Mouse (Mus musculus) forebrain, embryonic 13.5 days (tissue): Measurements from ENCODE around the gene Nalcn. TPM values are rescaled to one million over a fixed set of nuclear protein-coding genes. Genes with fewer than 3 reads are reported as not detected.

ENCODE experiments used
- ATAC-seq: fragments of 200-750 bp; cut with Nextera tagmentation; 2 replicates; pipeline ENCODE4 v1.8.0; 2017
- H3K27ac ChIP-seq: fragments of 300-500 bp; sonication (generic); 2 replicates; pipeline ENCODE4 v1.5.1; 2015; ENCODE audit warnings: inconsistent platforms, mild to moderate bottlenecking, moderate library complexity
- H3K27me3 ChIP-seq: fragments of 300-500 bp; sonication (generic); 2 replicates; pipeline ENCODE4 v1.6.1; 2015; ENCODE audit warnings: mild to moderate bottlenecking, inconsistent platforms
- H3K36me3 ChIP-seq: fragments of 300-500 bp; sonication (generic); 2 replicates; pipeline ENCODE4 v1.6.1; 2015; ENCODE audit warnings: mild to moderate bottlenecking, inconsistent platforms; ENCODE audit not compliant: poor library complexity, severe bottlenecking
- H3K4me1 ChIP-seq: fragments of 300-500 bp; sonication (generic); 2 replicates; pipeline ENCODE4 v1.6.1; 2015; ENCODE audit warnings: inconsistent platforms
- H3K4me2 ChIP-seq: fragments of 300-500 bp; sonication (generic); 2 replicates; pipeline ENCODE4 v1.6.1; 2015; ENCODE audit warnings: inconsistent platforms, mild to moderate bottlenecking, moderate library complexity
- H3K4me3 ChIP-seq: fragments of 300-500 bp; sonication (generic); 2 replicates; pipeline ENCODE4 v1.5.1; 2015; ENCODE audit warnings: mild to moderate bottlenecking, inconsistent platforms
- H3K9ac ChIP-seq: fragments of 300-500 bp; sonication (generic); 2 replicates; pipeline ENCODE4 v1.6.1; 2015; ENCODE audit warnings: mild to moderate bottlenecking, inconsistent platforms
- H3K9me3 ChIP-seq: fragments of 300-500 bp; sonication (generic); replicated peaks from 2 replicates; pipeline ENCODE4 v1.6.1; 2016; ENCODE audit warnings: inconsistent platforms
- WGBS: fragments of 180-500 bp; shearing (Covaris S2); methylation state at CpG from one replicate; pipeline ENCODE4 v1.1.7; 2015; 5-methylcytosine and 5-hydroxymethylcytosine counted together
- polyA plus RNA-seq: library from polyadenylated mRNA; unstranded; fragments of >200 nt; fragmentation: Nextera tagmentation; extraction: Ambion mirVana; gene quantifications from 2 replicates; pipeline ENCODE4 v1.2.1, GENCODE M21; 2015

Nalcn gene
- polyA plus RNA-seq, 1 experiment from 2014 or later, result 4.3 TPM

DNA sequence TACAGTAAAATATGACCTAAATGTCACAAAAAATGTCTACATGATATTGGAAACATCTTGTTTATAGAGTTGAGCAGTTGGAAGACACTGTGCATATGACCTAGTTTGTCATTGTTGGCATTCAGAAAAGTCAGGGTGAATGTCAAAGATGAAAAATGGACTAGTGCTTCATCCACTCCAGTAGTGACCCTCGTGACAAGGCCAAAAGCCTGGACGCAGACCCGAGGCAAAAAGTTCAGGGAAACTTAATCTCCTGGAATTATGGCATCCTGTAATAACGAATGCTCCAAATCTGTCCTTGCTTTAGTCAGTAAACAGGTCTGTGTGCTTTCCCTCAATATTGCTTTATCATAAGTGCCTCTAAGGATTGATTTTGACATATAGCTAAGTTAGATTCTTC, 51.6 kb downstream of the Nalcn start:
- WGBS, result 87% methylated on average over 4 of the region's 4 CpGs
- H3K4me3 ChIP-seq, result no peak overlapping the region
- no peaks in the 10 kb centered on the region for H3K27me3 ChIP-seq
- ATAC-seq, result no peak
- no peak overlapping the region for H3K27ac ChIP-seq
- no peak overlapping the region for H3K9ac ChIP-seq
- H3K4me2 ChIP-seq, result no peak overlapping the region
- H3K4me1 ChIP-seq, result no peaks in the 10 kb centered on the region
- no peaks in the 10 kb centered on the region for H3K9me3 ChIP-seq
- H3K36me3 ChIP-seq, result no peaks in the 10 kb centered on the region

GRCm38 (mm10) chr14:123574936-123575335, 52.0 kb downstream of the Nalcn start:
- H3K36me3 ChIP-seq, result no peaks in the 10 kb centered on the region
- H3K4me1 ChIP-seq, result no peaks in the 10 kb centered on the region
- no peaks in the 10 kb centered on the region for H3K27me3 ChIP-seq
- ATAC-seq, result no peak
- H3K9me3 ChIP-seq, result no peaks in the 10 kb centered on the region
- H3K27ac ChIP-seq, result no peak overlapping the region
- H3K4me3 ChIP-seq, result no peak overlapping the region
- H3K4me2 ChIP-seq, result no peak overlapping the region
- no peak overlapping the region for H3K9ac ChIP-seq

GRCm38 (mm10) chr14:123566599-123566998, 60.3 kb downstream of the Nalcn start:
- Histone ChIP-seq H3K9ac (no peak overlapping the region), H3K4me2 (no peak overlapping the region), H3K27ac (no peak overlapping the region), H3K9me3 (no peaks in the 10 kb centered on the region), H3K4me1 (no peaks in the 10 kb centered on the region), H3K4me3 (no peak overlapping the region), H3K36me3 (no peaks in the 10 kb centered on the region), H3K27me3 (no peaks in the 10 kb centered on the region)
- ATAC-seq, result no peak
- WGBS, result 70% methylated on average over 2 of the region's 2 CpGs

DNA sequence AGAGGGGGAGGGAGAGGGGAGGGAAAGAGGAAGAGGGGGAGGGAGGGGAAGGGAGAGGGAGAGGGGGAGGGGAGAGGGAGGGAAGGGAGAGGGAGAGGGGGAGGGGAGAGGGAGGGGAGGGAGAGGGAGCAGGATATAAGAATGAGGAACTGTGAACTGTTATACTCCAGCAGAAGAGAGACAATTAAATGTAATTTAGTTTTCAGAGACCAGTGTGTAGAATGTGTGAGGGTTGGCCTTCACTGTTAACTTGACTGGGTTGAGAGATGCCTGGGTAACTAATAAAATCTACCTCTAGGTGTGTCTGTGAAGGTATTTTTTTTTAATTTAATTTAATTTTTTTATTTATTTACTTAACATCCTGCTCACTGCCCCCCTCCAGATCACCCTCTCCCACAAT, 71.4 kb downstream of the Nalcn start:
- Histone ChIP-seq H3K4me1 (no peaks in the 10 kb centered on the region), H3K4me2 (no peak overlapping the region), H3K9me3 (no peaks in the 10 kb centered on the region), H3K27ac (no peak overlapping the region), H3K36me3 (no peaks in the 10 kb centered on the region), H3K27me3 (no peaks in the 10 kb centered on the region), H3K9ac (no peak overlapping the region), H3K4me3 (no peak overlapping the region)
- ATAC-seq, result peak; percentile 62; the same call in 1 of the 2 replicates

DNA sequence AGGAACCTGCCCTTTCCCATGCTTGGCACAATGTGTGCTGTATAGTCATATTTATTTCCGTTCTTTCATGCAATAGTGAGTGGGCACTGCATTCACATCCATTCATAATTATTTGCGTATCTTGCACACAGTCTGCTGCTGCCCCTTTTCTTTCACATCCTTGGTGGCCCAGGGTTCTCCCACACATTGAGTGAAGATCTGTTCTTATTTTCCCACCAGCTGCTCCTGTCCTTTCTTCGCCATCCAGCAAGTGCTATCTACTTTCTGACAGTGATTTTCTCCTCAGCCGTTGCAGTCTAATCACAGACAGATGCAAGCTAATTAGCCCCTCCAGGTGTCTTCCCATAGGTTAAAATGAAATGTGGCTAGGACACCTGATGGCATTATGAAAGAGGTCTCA, 72.0 kb downstream of the Nalcn start:
- Histone ChIP-seq H3K36me3 (no peaks in the 10 kb centered on the region), H3K27me3 (no peaks in the 10 kb centered on the region), H3K4me3 (no peak overlapping the region), H3K9me3 (no peaks in the 10 kb centered on the region), H3K4me2 (no peak overlapping the region), H3K4me1 (no peaks in the 10 kb centered on the region), H3K27ac (no peak overlapping the region), H3K9ac (no peak overlapping the region)
- peak; percentile 33; the same call in 1 of the 2 replicates for ATAC-seq
- 47% methylated on average over 4 of the region's 4 CpGs for WGBS

DNA sequence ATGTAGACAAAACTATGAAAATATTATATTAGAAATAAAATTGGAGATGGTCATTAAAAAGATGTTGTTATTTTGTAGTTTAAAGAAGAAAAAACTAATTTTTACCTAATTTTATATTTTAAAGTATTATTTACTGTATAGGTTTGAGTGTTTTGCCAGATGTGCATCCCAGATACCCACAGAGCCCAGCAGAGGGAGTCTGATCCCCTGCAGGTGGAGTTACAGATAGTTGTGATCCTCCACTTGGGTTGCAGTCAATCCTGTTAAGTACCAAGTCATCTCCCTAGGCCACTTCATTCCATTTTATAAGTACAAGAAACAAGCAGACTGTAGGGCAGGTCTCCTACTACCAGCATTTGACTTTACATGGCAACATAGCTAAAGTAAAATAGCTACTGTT, 84.6 kb downstream of the Nalcn start:
- Histone ChIP-seq H3K36me3 (no peaks in the 10 kb centered on the region), H3K4me3 (no peak overlapping the region), H3K4me1 (no peaks in the 10 kb centered on the region), H3K4me2 (no peak overlapping the region), H3K27ac (no peak overlapping the region), H3K27me3 (no peaks in the 10 kb centered on the region), H3K9ac (no peak overlapping the region), H3K9me3 (no peaks in the 10 kb centered on the region)
- ATAC-seq, result no peak

DNA sequence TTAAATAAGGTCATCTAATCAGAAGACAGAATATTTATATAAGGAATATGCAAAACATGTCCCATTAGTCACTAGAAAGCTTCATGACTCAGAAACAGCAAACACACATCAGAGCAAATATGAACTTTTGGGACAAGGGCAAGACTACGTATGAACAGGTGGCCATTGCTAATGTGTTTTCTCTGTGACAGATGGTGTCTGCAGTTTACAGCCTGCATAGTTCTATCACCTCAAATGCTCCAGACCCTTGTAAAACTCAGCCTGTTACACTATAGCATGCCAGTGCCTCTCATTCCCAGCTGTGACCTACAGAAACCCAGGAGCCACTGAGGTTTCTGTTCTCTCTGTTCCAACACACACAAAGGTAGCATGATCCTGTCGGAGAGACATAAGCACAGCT, 91.3 kb downstream of the Nalcn start:
- H3K4me1 ChIP-seq, result no peaks in the 10 kb centered on the region
- H3K27me3 ChIP-seq, result no peaks in the 10 kb centered on the region
- no peaks in the 10 kb centered on the region for H3K9me3 ChIP-seq
- no peak overlapping the region for H3K27ac ChIP-seq
- H3K4me3 ChIP-seq, result no peak overlapping the region
- ATAC-seq, result peak; percentile 66; the same call in 1 of the 2 replicates
- no peak overlapping the region for H3K4me2 ChIP-seq
- WGBS, result 73% methylated on average over 2 of the region's 2 CpGs
- no peak overlapping the region for H3K9ac ChIP-seq
- H3K36me3 ChIP-seq, result no peaks in the 10 kb centered on the region

DNA sequence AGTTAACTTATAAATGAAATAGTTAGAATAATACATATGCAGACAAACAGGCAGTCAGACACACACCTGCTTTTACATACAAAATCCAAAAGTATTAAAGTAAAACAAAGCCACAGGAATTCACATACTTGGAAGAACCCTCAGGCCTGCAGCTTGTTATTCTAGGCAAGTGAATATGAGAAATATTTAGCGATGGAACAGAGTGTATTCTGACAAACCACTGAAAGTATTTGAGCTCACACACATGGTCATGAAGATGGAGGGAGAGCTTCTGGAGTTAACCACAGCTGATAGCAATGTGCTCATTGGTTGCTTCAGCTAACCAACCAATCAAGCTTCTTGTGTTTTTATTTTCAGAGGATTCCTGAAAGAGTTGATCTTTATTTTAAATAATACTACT, 93.9 kb downstream of the Nalcn start:
- no peak overlapping the region for H3K9ac ChIP-seq
- no peak overlapping the region for H3K4me2 ChIP-seq
- WGBS, result 100% methylated on average over 1 of the region's 1 CpGs
- H3K36me3 ChIP-seq, result no peaks in the 10 kb centered on the region
- H3K27ac ChIP-seq, result no peak overlapping the region
- no peaks in the 10 kb centered on the region for H3K4me1 ChIP-seq
- H3K27me3 ChIP-seq, result no peaks in the 10 kb centered on the region
- no peak overlapping the region for H3K4me3 ChIP-seq
- no peaks in the 10 kb centered on the region for H3K9me3 ChIP-seq
- ATAC-seq, result no peak

GRCm38 (mm10) chr14:123531271-123531670, 95.7 kb downstream of the Nalcn start:
- no peaks in the 10 kb centered on the region for H3K36me3 ChIP-seq
- H3K4me2 ChIP-seq, result no peak overlapping the region
- 11% methylated on average over 1 of the region's 1 CpGs for WGBS
- H3K9ac ChIP-seq, result no peak overlapping the region
- ATAC-seq, result peak; percentile 50; the same call in 1 of the 2 replicates
- no peaks in the 10 kb centered on the region for H3K27me3 ChIP-seq
- H3K9me3 ChIP-seq, result no peaks in the 10 kb centered on the region
- no peaks in the 10 kb centered on the region for H3K4me1 ChIP-seq
- no peak overlapping the region for H3K27ac ChIP-seq
- no peak overlapping the region for H3K4me3 ChIP-seq

DNA sequence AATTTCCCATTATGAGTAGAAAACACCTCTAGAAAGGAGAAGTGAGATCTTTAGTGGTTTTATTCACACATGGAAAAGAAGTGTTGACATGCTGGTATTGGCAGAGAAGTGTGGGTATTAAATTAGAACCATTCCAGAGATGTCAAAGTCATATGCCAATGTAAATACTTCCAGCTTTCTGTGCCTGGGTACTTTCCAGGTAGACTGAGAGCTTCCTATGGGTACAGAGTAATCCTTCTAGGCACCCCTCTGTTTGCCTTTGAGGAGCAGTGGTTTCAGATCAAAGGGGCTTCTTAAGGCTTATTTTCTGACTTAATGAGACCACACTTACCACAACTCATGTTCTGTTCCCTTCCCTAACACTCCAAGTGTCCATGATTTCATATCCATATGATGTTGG, 97.8 kb downstream of the Nalcn start:
- Histone ChIP-seq H3K9me3 (no peaks in the 10 kb centered on the region), H3K27ac (no peak overlapping the region), H3K4me3 (no peak overlapping the region), H3K36me3 (no peaks in the 10 kb centered on the region), H3K4me2 (no peak overlapping the region), H3K4me1 (no peaks in the 10 kb centered on the region), H3K27me3 (no peaks in the 10 kb centered on the region), H3K9ac (no peak overlapping the region)
- ATAC-seq, result no peak

- 7% methylated on average over 8 of the region's 8 CpGs for WGBS
- Histone ChIP-seq H3K4me1 (peaks cover 21% of the 10 kb centered on the region), H3K9ac (no peak overlapping the region), H3K36me3 (no peaks in the 10 kb centered on the region), H3K9me3 (no peaks in the 10 kb centered on the region), H3K27ac (peak overlapping the region; percentile 87), H3K4me3 (no peak overlapping the region), H3K4me2 (peak overlapping the region; percentile 0; the same call in 1 of the 2 replicates), H3K27me3 (no peaks in the 10 kb centered on the region)
- ATAC-seq, result peak; percentile 99
These were observed 113.4 kb downstream of the Nalcn start for GRCm38 (mm10) chr14:123513376-123514141.

GRCm38 (mm10) chr14:123512923-123513322, 114.0 kb downstream of the Nalcn start:
- no peak overlapping the region; the same call in 1 of the 2 replicates for H3K4me2 ChIP-seq

GRCm38 (mm10) chr14:123495544-123495943, 131.4 kb downstream of the Nalcn start:
- no peaks in the 10 kb centered on the region for H3K27me3 ChIP-seq
- no peak overlapping the region for H3K9ac ChIP-seq
- no peak overlapping the region for H3K4me2 ChIP-seq
- H3K27ac ChIP-seq, result no peak overlapping the region
- no peaks in the 10 kb centered on the region for H3K36me3 ChIP-seq
- peak; percentile 70 for ATAC-seq
- H3K4me3 ChIP-seq, result no peak overlapping the region
- no peaks in the 10 kb centered on the region for H3K9me3 ChIP-seq
- H3K4me1 ChIP-seq, result no peaks in the 10 kb centered on the region

More at GRCm38 (mm10) chr14:123512923-123513322, 114.0 kb downstream of the Nalcn start:
- Histone ChIP-seq H3K4me3 (no peak overlapping the region), H3K27ac (peak overlapping the region; percentile 87), H3K36me3 (no peaks in the 10 kb centered on the region), H3K4me1 (peaks cover 21% of the 10 kb centered on the region), H3K9ac (no peak overlapping the region), H3K27me3 (no peaks in the 10 kb centered on the region), H3K9me3 (no peaks in the 10 kb centered on the region)
- ATAC-seq, result peak; percentile 70
- 16% methylated on average over 2 of the region's 2 CpGs for WGBS
